Mouse (Mus musculus): ENCODE results near the gene Ugt1a5. TPM values are rescaled to one million over a fixed set of nuclear protein-coding genes. Genes with fewer than 3 reads are reported as not detected.

Gene Ugt1a5
- polyA plus RNA-seq, 1 experiment: not detected

- TF ChIP-seq CTCF (IDR thresholded peaks at IDR 0.05; ENCODE audit: insufficient read depth, low read depth, low read length) (no peak), POLR2A (IDR thresholded peaks at IDR 0.05; ENCODE audit: insufficient read depth, low read depth, low read length) (no peak)
- H3K4me1 ChIP-seq (ENCODE audit: control insufficient read depth, insufficient read depth, low read length): no peaks in the 10 kb centered on the region
- H3K27ac ChIP-seq (ENCODE audit: insufficient read depth, low read depth, low read length): no peak overlapping the region
- 77% methylated on average over 1 of the region's 1 CpGs for WGBS
- H3K4me3 ChIP-seq (ENCODE audit: insufficient read depth, low read depth, low read length): no peak overlapping the region
Observed at GRCm38 (mm10) chr1:88213061-88213460, 47.2 kb downstream of the Ugt1a5 start.

- 76% methylated on average over 2 of the region's 2 CpGs for WGBS
- Histone ChIP-seq H3K4me3 (ENCODE audit: insufficient read depth, low read depth, low read length) (no peak overlapping the region), H3K27ac (ENCODE audit: insufficient read depth, low read depth, low read length) (no peak overlapping the region), H3K4me1 (ENCODE audit: control insufficient read depth, insufficient read depth, low read length) (no peaks in the 10 kb centered on the region)
- no peak for TF ChIP-seq CTCF (IDR thresholded peaks at IDR 0.05; ENCODE audit: insufficient read depth, low read depth, low read length)
Observed at GRCm38 (mm10) chr1:88213766-88214461, 48.1 kb downstream of the Ugt1a5 start.

- H3K4me1 ChIP-seq (ENCODE audit: control insufficient read depth, insufficient read depth, low read length): no peaks in the 10 kb centered on the region
- H3K4me3 ChIP-seq (ENCODE audit: insufficient read depth, low read depth, low read length): no peak overlapping the region
- H3K27ac ChIP-seq (ENCODE audit: insufficient read depth, low read depth, low read length): no peak overlapping the region
- WGBS: 76% methylated on average over 2 of the region's 2 CpGs
- TF ChIP-seq CTCF (IDR thresholded peaks at IDR 0.05; ENCODE audit: insufficient read depth, low read depth, low read length): no peak
- TF ChIP-seq POLR2A (IDR thresholded peaks at IDR 0.05; ENCODE audit: insufficient read depth, low read depth, low read length): no peak
Observed at GRCm38 (mm10) chr1:88214462-88214952, 48.7 kb downstream of the Ugt1a5 start.

- WGBS: 72% methylated on average over 10 of the region's 10 CpGs
- no peak overlapping the region for H3K4me3 ChIP-seq (ENCODE audit: insufficient read depth, low read depth, low read length)
- H3K4me1 ChIP-seq (ENCODE audit: control insufficient read depth, insufficient read depth, low read length): no peaks in the 10 kb centered on the region
- no peak for TF ChIP-seq POLR2A (IDR thresholded peaks at IDR 0.05; ENCODE audit: insufficient read depth, low read depth, low read length)
- TF ChIP-seq CTCF (IDR thresholded peaks at IDR 0.05; ENCODE audit: insufficient read depth, low read depth, low read length): no peak
- no peak overlapping the region for H3K27ac ChIP-seq (ENCODE audit: insufficient read depth, low read depth, low read length)
Observed at GRCm38 (mm10) chr1:88215466-88216380, 49.9 kb downstream of the Ugt1a5 start.

- WGBS: 61% methylated on average over 2 of the region's 2 CpGs
- TF ChIP-seq CTCF (IDR thresholded peaks at IDR 0.05; ENCODE audit: insufficient read depth, low read depth, low read length) (no peak), POLR2A (IDR thresholded peaks at IDR 0.05; ENCODE audit: insufficient read depth, low read depth, low read length) (no peak)
- Histone ChIP-seq H3K27ac (ENCODE audit: insufficient read depth, low read depth, low read length) (no peak overlapping the region), H3K4me3 (ENCODE audit: insufficient read depth, low read depth, low read length) (no peak overlapping the region), H3K4me1 (ENCODE audit: control insufficient read depth, insufficient read depth, low read length) (no peaks in the 10 kb centered on the region)
Observed at GRCm38 (mm10) chr1:88216551-88216950, 50.7 kb downstream of the Ugt1a5 start.

- no peak overlapping the region for H3K27ac ChIP-seq (ENCODE audit: insufficient read depth, low read depth, low read length)
- H3K4me1 ChIP-seq (ENCODE audit: control insufficient read depth, insufficient read depth, low read length): no peaks in the 10 kb centered on the region
- no peak overlapping the region for H3K4me3 ChIP-seq (ENCODE audit: insufficient read depth, low read depth, low read length)
- TF ChIP-seq CTCF (IDR thresholded peaks at IDR 0.05; ENCODE audit: insufficient read depth, low read depth, low read length): no peak
- TF ChIP-seq POLR2A (IDR thresholded peaks at IDR 0.05; ENCODE audit: insufficient read depth, low read depth, low read length): no peak
- whole genome bisulfite sequencing: 59% methylated on average over 2 of the region's 2 CpGs
Observed at GRCm38 (mm10) chr1:88217144-88217543, 51.3 kb downstream of the Ugt1a5 start.

GRCm38 (mm10) chr1:88217576-88217975 is 51.8 kb downstream of the Ugt1a5 start:
- H3K4me3 ChIP-seq (ENCODE audit: insufficient read depth, low read depth, low read length): no peak overlapping the region
- TF ChIP-seq POLR2A (IDR thresholded peaks at IDR 0.05; ENCODE audit: insufficient read depth, low read depth, low read length) (no peak), CTCF (IDR thresholded peaks at IDR 0.05; ENCODE audit: insufficient read depth, low read depth, low read length) (no peak)
- H3K27ac ChIP-seq (ENCODE audit: insufficient read depth, low read depth, low read length): no peak overlapping the region
- 36% methylated on average over 3 of the region's 3 CpGs for WGBS
- no peaks in the 10 kb centered on the region for H3K4me1 ChIP-seq (ENCODE audit: control insufficient read depth, insufficient read depth, low read length)

- 76% methylated on average over 9 of the region's 9 CpGs for WGBS
- TF ChIP-seq CTCF (IDR thresholded peaks at IDR 0.05; ENCODE audit: insufficient read depth, low read depth, low read length) (no peak), POLR2A (IDR thresholded peaks at IDR 0.05; ENCODE audit: insufficient read depth, low read depth, low read length) (no peak)
- no peaks in the 10 kb centered on the region for H3K4me1 ChIP-seq (ENCODE audit: control insufficient read depth, insufficient read depth, low read length)
- no peak overlapping the region for H3K27ac ChIP-seq (ENCODE audit: insufficient read depth, low read depth, low read length)
- H3K4me3 ChIP-seq (ENCODE audit: insufficient read depth, low read depth, low read length): no peak overlapping the region
Observed at GRCm38 (mm10) chr1:88218051-88218450, 52.2 kb downstream of the Ugt1a5 start.

- no peak for TF ChIP-seq CTCF (IDR thresholded peaks at IDR 0.05; ENCODE audit: insufficient read depth, low read depth, low read length)
- TF ChIP-seq POLR2A (IDR thresholded peaks at IDR 0.05; ENCODE audit: insufficient read depth, low read depth, low read length): no peak
- WGBS: 51% methylated on average over 4 of the region's 4 CpGs
- Histone ChIP-seq H3K27ac (ENCODE audit: insufficient read depth, low read depth, low read length) (no peak overlapping the region), H3K4me3 (ENCODE audit: insufficient read depth, low read depth, low read length) (no peak overlapping the region), H3K4me1 (ENCODE audit: control insufficient read depth, insufficient read depth, low read length) (no peaks in the 10 kb centered on the region)
Observed at GRCm38 (mm10) chr1:88218591-88218990, 52.8 kb downstream of the Ugt1a5 start.

Measured in olfactory bulb, adult 2 months (tissue).